Mouse (Mus musculus) E14TG2a.4 (cell line): ENCODE measurements at regions not wholly inside any gene's neighbourhood (a gene's known extent, or its start where the extent isn't known, plus 50 kb on each side); places are given as distances from the start of the nearest gene placed in this dataset.

Source experiments
- H3K27me3 ChIP-seq: 2 replicates; pipeline ENCODE4 v1.6.1; 2014; ENCODE audit warnings: low read length, control low read depth; ENCODE audit not compliant: insufficient read depth
- H3K36me3 ChIP-seq: 2 replicates; pipeline ENCODE4 v1.6.1; 2014; ENCODE audit warnings: low read length, control low read depth; ENCODE audit not compliant: insufficient read depth
- H3K4me1 ChIP-seq: replicated peaks from 2 replicates; pipeline ENCODE4 v1.6.1; 2014; ENCODE audit warnings: low read depth, low read length, control low read depth
- H3K4me3 ChIP-seq: replicated peaks from 2 replicates; pipeline ENCODE4 v1.5.1; 2014; ENCODE audit warnings: mild to moderate bottlenecking, low read length
- H3K9me3 ChIP-seq: 2 replicates; pipeline ENCODE4 v1.6.1; 2014; ENCODE audit warnings: low read length, control low read depth
- CTCF ChIP-seq: conservative IDR thresholded peaks from 2 replicates; pipeline ENCODE4 v1.5.1; 2014; ENCODE audit warnings: low read length
- NANOG ChIP-seq: IDR thresholded peaks from 2 replicates; pipeline ENCODE4 v1.6.1; 2014; ENCODE audit warnings: borderline replicate concordance, low read length, mixed read lengths
- POU5F1 ChIP-seq: IDR thresholded peaks from 2 replicates; pipeline ENCODE4 v1.6.1; 2014; ENCODE audit warnings: low read length, borderline replicate concordance

DNA sequence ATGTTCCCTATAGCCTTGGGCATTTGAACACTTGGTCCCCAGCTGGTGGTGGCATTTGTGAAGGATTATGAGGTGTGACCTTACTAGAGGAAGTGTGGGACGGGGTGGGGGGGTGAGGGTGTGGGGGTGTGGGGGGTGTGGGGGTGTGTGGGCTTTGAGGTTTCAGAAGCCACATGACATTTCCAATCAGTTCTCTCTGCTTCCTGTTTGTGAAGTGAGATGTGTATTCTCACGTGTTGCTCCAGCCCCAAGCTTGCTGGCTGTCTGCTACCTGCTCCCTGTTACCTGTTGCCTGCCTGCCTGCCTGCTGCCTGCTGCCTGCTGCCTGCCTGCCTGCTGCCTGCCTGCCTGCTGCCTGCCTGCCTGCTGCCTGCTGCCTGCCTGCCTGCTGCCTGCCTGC is 90.6 kb upstream of the Hmcn1 start:
- Histone ChIP-seq H3K4me1 (peaks cover 41% of the 10 kb centered on the region), H3K36me3 (no peaks in the 10 kb centered on the region), H3K9me3 (peaks cover 40% of the 10 kb centered on the region), H3K27me3 (no peaks in the 10 kb centered on the region), H3K4me3 (no peak overlapping the region)
- TF ChIP-seq POU5F1 (no peak), CTCF (no peak), NANOG (no peak)

DNA sequence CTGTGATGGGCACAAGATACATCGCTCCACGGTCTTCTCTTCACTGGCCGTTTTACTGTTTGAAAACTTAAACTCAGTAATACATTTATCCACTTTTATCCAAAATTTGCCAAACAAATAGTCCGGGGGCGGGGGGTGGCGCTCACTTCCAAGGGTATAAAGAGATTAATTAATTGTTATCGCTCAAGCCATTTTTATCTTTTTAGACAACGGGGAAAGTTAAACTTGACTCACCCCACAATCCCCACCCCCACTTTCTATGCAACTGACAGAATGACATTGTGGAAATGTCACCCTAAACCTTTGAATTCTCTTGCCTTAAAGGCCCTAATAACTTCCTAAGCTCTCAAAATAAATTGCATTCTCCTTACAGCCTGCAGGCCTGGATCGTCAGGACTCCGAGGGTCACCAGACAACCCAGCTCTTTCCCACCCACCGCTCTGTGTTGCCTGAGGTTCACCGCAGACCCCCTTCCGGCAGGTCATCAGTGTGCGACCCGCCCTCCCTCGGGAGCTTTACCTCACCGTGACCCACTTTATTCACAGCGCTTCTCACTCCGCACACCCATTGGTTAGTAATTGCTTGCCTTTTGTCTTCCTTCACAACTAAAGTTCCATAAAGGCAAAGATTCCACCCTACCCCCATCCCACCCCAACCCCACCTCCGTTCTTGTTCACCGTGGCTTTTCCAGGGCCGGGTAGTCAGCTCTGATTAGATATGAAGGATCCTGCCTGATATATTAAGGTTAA is 93.0 kb upstream of the Hmcn1 start:
- 0 out of 2 replicates have a peak, but pooled peaks cover 2% of the 10 kb centered on the region for H3K27me3 ChIP-seq
- H3K4me3 ChIP-seq: no peak overlapping the region
- no peaks in the 10 kb centered on the region for H3K36me3 ChIP-seq
- peaks cover 17% of the 10 kb centered on the region for H3K4me1 ChIP-seq
- H3K9me3 ChIP-seq: peaks cover 40% of the 10 kb centered on the region
- no peak for TF ChIP-seq NANOG
- TF ChIP-seq POU5F1: no peak
- TF ChIP-seq CTCF: no peak

DNA sequence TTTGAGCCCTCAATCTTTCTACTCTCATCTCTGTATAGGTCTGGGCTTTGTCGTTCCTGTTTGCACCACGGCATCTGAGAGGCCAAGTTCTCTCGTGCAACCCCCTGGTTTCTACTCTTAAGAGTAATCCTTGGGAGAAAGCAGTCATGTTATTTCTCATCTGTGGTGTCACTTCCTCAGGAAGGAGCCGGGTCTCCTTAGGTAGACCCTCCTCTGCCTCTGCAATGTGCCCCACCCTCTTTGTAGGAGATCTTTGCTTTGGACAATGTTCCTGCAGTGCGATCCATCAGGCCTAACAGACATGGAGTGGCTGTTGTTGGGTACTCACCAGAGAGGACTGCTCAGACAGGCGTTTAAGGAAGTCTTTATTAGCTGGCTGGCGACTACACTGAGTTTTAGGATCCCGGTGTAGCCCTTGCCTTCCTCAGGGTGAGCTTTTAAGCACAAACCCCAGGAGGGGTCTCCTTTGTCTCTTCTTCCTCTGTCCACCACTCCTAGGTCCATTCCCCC is 94.0 kb upstream of the Hmcn1 start:
- no peak overlapping the region for H3K4me3 ChIP-seq
- TF ChIP-seq CTCF: no peak
- no peak for TF ChIP-seq NANOG
- TF ChIP-seq POU5F1: no peak
- peaks cover 40% of the 10 kb centered on the region for H3K9me3 ChIP-seq
- H3K36me3 ChIP-seq: no peaks in the 10 kb centered on the region
- peaks cover 12% of the 10 kb centered on the region for H3K4me1 ChIP-seq
- 0 out of 2 replicates have a peak, but pooled peaks cover 2% of the 10 kb centered on the region for H3K27me3 ChIP-seq

DNA sequence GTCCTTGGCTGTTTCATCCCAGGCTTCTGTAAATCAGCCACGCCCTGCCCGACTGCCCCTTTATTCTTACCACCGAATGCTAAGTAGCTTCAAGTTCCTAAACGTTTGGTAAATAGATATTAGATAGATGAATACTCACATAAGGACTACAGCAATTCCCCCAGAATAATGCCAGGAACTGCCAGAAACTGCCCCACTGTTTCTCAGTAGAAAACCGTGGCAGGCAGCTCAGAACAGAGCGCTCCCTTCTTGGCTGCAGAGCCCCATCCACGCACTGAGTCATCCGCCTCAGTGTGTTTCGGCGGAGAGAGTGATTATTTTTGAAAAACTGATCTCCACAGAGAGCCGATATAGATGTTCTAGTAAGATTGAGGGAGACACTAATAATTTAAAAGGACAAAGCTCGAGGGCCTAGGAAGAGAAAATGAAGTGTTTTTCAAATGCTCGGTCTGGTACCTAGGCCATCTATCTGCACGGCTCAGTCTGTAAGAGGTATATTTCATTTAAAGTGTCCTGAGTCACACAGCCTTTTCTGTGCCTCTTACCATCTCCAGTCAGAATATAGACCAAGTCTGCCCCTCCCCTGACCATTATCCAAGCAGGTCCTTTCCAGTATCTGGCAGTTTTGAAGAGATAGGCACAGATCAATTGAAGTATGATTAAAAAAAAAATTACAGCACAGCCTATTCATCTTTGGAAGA is 94.4 kb upstream of the Gm47985 start:
- Histone ChIP-seq H3K9me3 (peaks cover 40% of the 10 kb centered on the region), H3K27me3 (0 out of 2 replicates have a peak, but pooled peaks cover 2% of the 10 kb centered on the region), H3K4me3 (no peak overlapping the region), H3K4me1 (peaks cover 12% of the 10 kb centered on the region), H3K36me3 (no peaks in the 10 kb centered on the region)
- TF ChIP-seq POU5F1 (no peak), NANOG (no peak), CTCF (no peak)

DNA sequence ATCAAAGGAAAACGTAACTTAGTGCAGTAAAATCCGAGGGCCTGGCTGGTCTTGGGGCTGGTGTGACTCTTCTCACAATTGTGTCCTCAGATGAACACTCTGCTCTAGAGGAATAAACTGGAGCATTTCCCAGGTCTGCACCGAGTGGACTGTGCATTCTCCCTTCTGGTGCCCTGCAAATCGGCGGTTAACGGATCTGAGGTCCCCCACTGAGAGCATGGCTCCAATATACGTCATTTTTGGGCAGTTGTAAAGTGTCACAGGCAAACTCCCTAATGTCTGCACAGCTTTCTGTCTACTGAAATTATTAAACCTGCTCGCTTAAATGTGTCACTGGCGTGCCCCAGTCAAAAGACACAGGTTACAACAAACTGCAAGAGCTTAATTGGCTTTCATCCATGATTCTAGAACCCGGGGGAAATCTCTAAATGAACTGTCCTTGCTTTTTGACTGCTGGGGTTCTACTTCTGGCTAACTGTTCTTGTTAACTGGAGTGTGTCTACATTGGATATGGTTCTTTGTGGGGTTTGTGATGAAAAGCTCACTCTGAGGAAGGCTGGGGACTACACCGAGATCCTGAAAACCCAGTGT is 93.7 kb upstream of the Gm47985 start:
- Histone ChIP-seq H3K27me3 (0 out of 2 replicates have a peak, but pooled peaks cover 2% of the 10 kb centered on the region), H3K36me3 (no peaks in the 10 kb centered on the region), H3K9me3 (peaks cover 33% of the 10 kb centered on the region), H3K4me1 (peaks cover 12% of the 10 kb centered on the region), H3K4me3 (no peak overlapping the region)
- TF ChIP-seq POU5F1 (no peak), CTCF (no peak), NANOG (no peak)

DNA sequence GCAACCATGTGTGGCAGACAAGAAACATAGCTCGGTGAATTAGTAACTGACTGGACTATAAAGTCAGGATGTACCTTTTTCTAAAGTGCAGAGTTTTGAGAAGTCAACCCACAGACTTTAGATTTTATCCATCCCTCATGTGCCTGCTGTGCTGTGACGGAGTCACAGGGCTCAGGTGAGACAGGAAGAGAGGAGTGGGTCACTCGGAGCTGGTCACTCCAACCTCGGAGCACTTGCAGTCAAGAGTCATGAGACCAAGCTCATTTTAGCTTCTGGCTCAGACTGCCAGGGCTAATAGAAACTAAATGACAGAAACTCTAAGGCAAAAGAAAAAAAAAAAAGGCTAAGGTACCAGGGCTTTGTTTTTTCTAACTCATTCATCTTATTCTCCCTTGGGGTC is 90.3 kb upstream of the Gm47985 start:
- TF ChIP-seq CTCF (no peak), NANOG (no peak)
- Histone ChIP-seq H3K4me1 (peaks cover 10% of the 10 kb centered on the region), H3K4me3 (no peak overlapping the region), H3K27me3 (0 out of 2 replicates have a peak, but pooled peaks cover 2% of the 10 kb centered on the region), H3K36me3 (no peaks in the 10 kb centered on the region), H3K9me3 (peaks cover 5% of the 10 kb centered on the region)

DNA sequence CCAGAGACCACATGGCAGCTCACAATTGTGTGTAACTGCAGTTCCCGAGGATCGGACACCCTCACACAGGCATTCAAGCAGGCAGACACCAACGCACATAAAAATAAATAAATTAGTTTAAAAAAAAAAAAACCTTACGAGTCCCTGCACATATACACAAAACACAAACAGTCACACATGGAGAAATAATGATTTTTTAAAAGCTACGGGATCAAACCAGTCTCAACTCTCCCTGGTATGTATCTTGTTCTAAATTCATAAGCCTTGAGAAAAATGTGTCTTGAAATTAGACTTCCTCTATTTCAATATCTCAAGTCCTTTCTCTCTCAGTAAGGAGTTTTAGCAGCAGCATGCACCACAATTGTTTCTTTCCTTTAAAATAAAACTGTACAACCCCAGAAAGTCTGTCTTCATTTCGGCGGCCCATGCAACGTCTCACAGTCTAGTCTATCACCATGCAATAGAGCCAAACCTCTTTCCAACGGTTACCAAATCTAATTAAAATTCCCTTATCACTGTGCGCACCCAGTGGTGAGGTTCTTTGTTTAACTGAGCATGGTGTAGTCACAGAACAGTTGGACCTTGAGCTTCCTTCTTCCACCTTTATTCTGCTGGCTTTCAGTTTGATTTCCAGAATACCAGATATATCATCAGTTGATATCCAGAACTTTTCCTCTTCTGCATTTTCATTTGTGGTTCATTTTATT is 86.8 kb upstream of the Gm47985 start:
- no peaks in the 10 kb centered on the region for H3K4me1 ChIP-seq
- TF ChIP-seq POU5F1 (no peak), CTCF (no peak; the same call in 1 of the 2 replicates), NANOG (no peak)

DNA sequence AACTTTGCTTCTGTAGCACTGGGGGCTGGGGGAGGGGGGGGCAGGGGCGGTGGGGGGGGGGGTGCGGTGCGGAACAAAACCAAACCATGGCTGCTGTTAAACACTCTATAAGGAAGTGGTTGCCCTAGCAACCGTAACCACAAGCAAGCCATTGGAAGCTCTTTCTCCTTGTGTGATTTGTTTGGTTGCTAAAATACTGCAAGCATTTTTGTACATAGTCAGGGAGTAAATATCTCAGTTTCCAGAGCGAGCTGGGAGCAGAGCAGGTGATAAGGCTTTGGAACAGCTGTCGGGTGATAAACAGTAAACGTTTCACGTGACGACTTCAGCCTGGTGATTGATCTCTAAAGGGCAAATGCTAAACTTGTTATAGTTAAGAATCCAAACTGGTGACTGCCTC is 86.3 kb upstream of the Gm47985 start:
- Histone ChIP-seq H3K27me3 (no peaks in the 10 kb centered on the region), H3K4me3 (no peak overlapping the region), H3K36me3 (no peaks in the 10 kb centered on the region), H3K9me3 (no peaks in the 10 kb centered on the region), H3K4me1 (no peaks in the 10 kb centered on the region)
- TF ChIP-seq POU5F1: no peak
- no peak for TF ChIP-seq CTCF
- no peak for TF ChIP-seq NANOG

More for the DNA sequence above, 86.8 kb upstream of the Gm47985 start:
- no peak overlapping the region for H3K4me3 ChIP-seq
- no peaks in the 10 kb centered on the region for H3K27me3 ChIP-seq
- no peaks in the 10 kb centered on the region for H3K9me3 ChIP-seq
- no peaks in the 10 kb centered on the region for H3K36me3 ChIP-seq
